Comparison of ENCODE assay signal across 8 mouse cellular contexts in the genomic region with DNA sequence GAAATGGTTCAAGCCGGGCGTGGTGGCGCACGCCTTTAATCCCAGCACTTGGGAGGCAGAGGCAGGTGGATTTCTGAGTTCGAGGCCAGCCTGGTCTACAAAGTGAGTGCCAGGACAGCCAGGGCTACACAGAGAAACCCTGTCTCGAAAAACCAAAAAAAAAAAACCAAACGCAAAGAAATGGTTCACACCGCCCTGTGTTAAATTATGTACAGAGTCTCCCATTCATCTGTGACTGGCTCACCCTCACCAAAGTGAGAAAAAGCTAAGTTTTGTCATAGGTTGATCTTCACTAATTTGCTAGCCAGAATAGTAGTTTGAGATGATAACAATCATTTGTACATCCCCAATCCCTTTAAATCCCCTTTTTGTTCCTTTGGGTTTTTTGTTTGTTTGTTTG. TPM values are rescaled to one million over a fixed set of nuclear protein-coding genes. Genes with fewer than 3 reads are reported as not detected.
DNase-seq lines count a peak whose midpoint lies in the region; ATAC-seq and TF ChIP-seq lines count a peak whose summit lies in the region.
"Not testable (repeated sequence)": the region's sequence is repeated elsewhere in the genome, so short reads cannot be mapped to it uniquely, and the experiment has no call there.

No protein-coding gene starts in this region.

- H3K27ac ChIP-seq in ES-E14 (ENCODE audit: insufficient read depth, low read depth, low read length, poor library complexity, severe bottlenecking), result peak overlapping the region; percentile 96
- H3K27ac ChIP-seq in embryonic facial prominence, embryonic 15.5 days (replicated peaks), result peak overlapping the region; percentile 93
- H3K27ac ChIP-seq in heart, embryonic 10.5 days, result peak overlapping the region; percentile 98
- H3K27ac ChIP-seq in hindbrain, embryonic 15.5 days (replicated peaks), result peak overlapping the region; percentile 90
- peak overlapping the region; percentile 91; the same call in 1 of the 2 replicates for H3K27ac ChIP-seq in left cerebral cortex, adult 2 months
- H3K27ac ChIP-seq in liver, embryonic 16.5 days (ENCODE audit: low read length), result peak overlapping the region; percentile 95
- peak overlapping the region; percentile 86 for H3K27ac ChIP-seq in midbrain, embryonic 14.5 days (replicated peaks; ENCODE audit: low read depth, low read length)
- H3K27ac ChIP-seq in stomach, embryonic 14.5 days (ENCODE audit: low read length), result peak overlapping the region; percentile 90

- in situ Hi-C loops in ES-E14 (cut with MboI; ENCODE audit: low sequenced_read_pairs in 2 of 2, unreplicated experiment in 2 of 2), result not testable (repeated sequence)

- peak overlapping the region; percentile 99 for H3K9ac ChIP-seq in ES-E14 (ENCODE audit: insufficient read depth, low read depth, low read length, poor library complexity, severe bottlenecking)
- H3K9ac ChIP-seq in embryonic facial prominence, embryonic 15.5 days, result peak overlapping the region; percentile 86
- peak overlapping the region; percentile 80 for H3K9ac ChIP-seq in hindbrain, embryonic 15.5 days
- H3K9ac ChIP-seq in liver, embryonic 16.5 days (ENCODE audit: low read depth, low read length), result peak overlapping the region; percentile 89
- H3K9ac ChIP-seq in midbrain, embryonic 14.5 days (replicated peaks; ENCODE audit: low read length), result peak overlapping the region; percentile 84
- H3K9ac ChIP-seq in stomach, embryonic 14.5 days (replicated peaks; ENCODE audit: low read depth, low read length), result peak overlapping the region; percentile 74

- intact Hi-C loops in left cerebral cortex, adult 2 months (cut with DNase I), result not testable (repeated sequence)

- not testable (repeated sequence) for TF ChIP-seq CTCF in left cerebral cortex, adult 2 months (IDR thresholded peaks at IDR 0.05)

- peak overlapping the region; percentile 77 to 79 for H3K4me3 ChIP-seq in ES-E14 (ENCODE audit: insufficient read depth in 1 of 2, low read depth in 1 of 2, low read length in 2 of 2, poor library complexity in 1 of 2, severe bottlenecking in 1 of 2)
- peak overlapping the region; percentile 92 for H3K4me3 ChIP-seq in embryonic facial prominence, embryonic 15.5 days (replicated peaks)
- H3K4me3 ChIP-seq in heart, embryonic 10.5 days, result peak overlapping the region; percentile 83
- peak overlapping the region; percentile 95 for H3K4me3 ChIP-seq in hindbrain, embryonic 15.5 days
- H3K4me3 ChIP-seq in left cerebral cortex, adult 2 months, result peak overlapping the region; percentile 90
- peak overlapping the region; percentile 94 for H3K4me3 ChIP-seq in liver, embryonic 16.5 days (ENCODE audit: low read depth, low read length)
- H3K4me3 ChIP-seq in midbrain, embryonic 14.5 days (replicated peaks; ENCODE audit: low read depth, low read length), result peak overlapping the region; percentile 73
- H3K4me3 ChIP-seq in stomach, embryonic 14.5 days (ENCODE audit: low read depth, low read length), result peak overlapping the region; percentile 73

- H3K4me2 ChIP-seq in embryonic facial prominence, embryonic 15.5 days (replicated peaks), result peak overlapping the region; percentile 55
- H3K4me2 ChIP-seq in hindbrain, embryonic 15.5 days, result peak overlapping the region; percentile 62
- peak overlapping the region; percentile 78 for H3K4me2 ChIP-seq in liver, embryonic 16.5 days (ENCODE audit: low read depth, low read length)
- peak overlapping the region; percentile 73 for H3K4me2 ChIP-seq in midbrain, embryonic 14.5 days (ENCODE audit: low read length)
- peak overlapping the region; percentile 62 for H3K4me2 ChIP-seq in stomach, embryonic 14.5 days (replicated peaks; ENCODE audit: low read depth, low read length)

- H3K4me1 ChIP-seq in ES-E14 (ENCODE audit: control insufficient read depth in 2 of 2, insufficient read depth in 2 of 2, low read length in 2 of 2, poor library complexity in 1 of 2), result not testable (repeated sequence)
- H3K4me1 ChIP-seq in embryonic facial prominence, embryonic 15.5 days, result peaks cover 25% of the 10 kb centered on the region
- H3K4me1 ChIP-seq in heart, embryonic 10.5 days, result peaks cover 24% of the 10 kb centered on the region
- H3K4me1 ChIP-seq in hindbrain, embryonic 15.5 days (replicated peaks), result peaks cover 52% of the 10 kb centered on the region
- H3K4me1 ChIP-seq in liver, embryonic 16.5 days (ENCODE audit: control insufficient read depth, low read depth, low read length), result peaks cover 28% of the 10 kb centered on the region
- peaks cover 39% of the 10 kb centered on the region for H3K4me1 ChIP-seq in midbrain, embryonic 14.5 days (ENCODE audit: control insufficient read depth, insufficient read depth, low read length)
- H3K4me1 ChIP-seq in stomach, embryonic 14.5 days (ENCODE audit: control insufficient read depth, insufficient read depth, low read length), result peaks cover 21% of the 10 kb centered on the region

- WGBS in embryonic facial prominence, embryonic 15.5 days, result 10% methylated on average over 8 of the region's 8 CpGs
- WGBS in heart, embryonic 10.5 days, result 10% methylated on average over 8 of the region's 8 CpGs
- 12% methylated on average over 8 of the region's 8 CpGs for WGBS in hindbrain, embryonic 15.5 days
- 9% methylated on average over 8 of the region's 8 CpGs for WGBS in liver, embryonic 16.5 days (ENCODE audit: insufficient replicate concordance)
- WGBS in midbrain, embryonic 14.5 days, result 15% methylated on average over 7 of the region's 8 CpGs
- 7% methylated on average over 8 of the region's 8 CpGs for WGBS in stomach, embryonic 14.5 days

- not testable (repeated sequence) for ATAC-seq in embryonic facial prominence, embryonic 15.5 days (ENCODE audit: insufficient number of reproducible peaks, low FRiP score, low TSS enrichment, low read depth); hindbrain, embryonic 15.5 days (ENCODE audit: low FRiP score, low read depth); liver, embryonic 16.5 days (ENCODE audit: low read depth); midbrain, embryonic 14.5 days (ENCODE audit: low FRiP score, low TSS enrichment); stomach, embryonic 14.5 days (ENCODE audit: insufficient number of reproducible peaks, insufficient read depth, low FRiP score, low read depth)

- H3K9me3 ChIP-seq in ES-E14 (ENCODE audit: control insufficient read depth, insufficient read depth, low read depth, low read length); embryonic facial prominence, embryonic 15.5 days (replicated peaks); heart, embryonic 10.5 days; hindbrain, embryonic 15.5 days; liver, embryonic 16.5 days (replicated peaks; ENCODE audit: control insufficient read depth, low read length); midbrain, embryonic 14.5 days (ENCODE audit: control insufficient read depth, low read length); stomach, embryonic 14.5 days (ENCODE audit: control insufficient read depth, low read depth, low read length): not testable (repeated sequence)

- not testable (repeated sequence) for DNase-seq in ES-E14 (ENCODE audit: low read depth, low spot score); heart, embryonic 10.5 days (ENCODE audit: low spot score); left cerebral cortex, adult 2 months (ENCODE audit: extremely low spot score in 1 of 2, low spot score in 2 of 2); midbrain, embryonic 14.5 days

- not testable (repeated sequence) for H3K36me3 ChIP-seq in ES-E14 (ENCODE audit: control insufficient read depth, insufficient read depth, low read length, poor library complexity, severe bottlenecking); embryonic facial prominence, embryonic 15.5 days; liver, embryonic 16.5 days (ENCODE audit: control insufficient read depth, insufficient read depth)
- H3K36me3 ChIP-seq in heart, embryonic 10.5 days, result peaks cover 31% of the 10 kb centered on the region
- peaks cover 12% of the 10 kb centered on the region; the same call in 1 of the 2 replicates for H3K36me3 ChIP-seq in hindbrain, embryonic 15.5 days
- peaks cover 14% of the 10 kb centered on the region for H3K36me3 ChIP-seq in midbrain, embryonic 14.5 days (ENCODE audit: control insufficient read depth, insufficient read depth, low read length)
- peaks cover 18% of the 10 kb centered on the region; the same call in 1 of the 2 replicates for H3K36me3 ChIP-seq in stomach, embryonic 14.5 days (ENCODE audit: control insufficient read depth, insufficient read depth, low read length)

- H3K27me3 ChIP-seq in embryonic facial prominence, embryonic 15.5 days; heart, embryonic 10.5 days (ENCODE audit: insufficient read depth, poor library complexity, severe bottlenecking); hindbrain, embryonic 15.5 days; liver, embryonic 16.5 days (ENCODE audit: control insufficient read depth, insufficient read depth, low read depth, low read length); midbrain, embryonic 14.5 days (ENCODE audit: control insufficient read depth, insufficient read depth, low read length); stomach, embryonic 14.5 days (ENCODE audit: control insufficient read depth, insufficient read depth, low read length): not testable (repeated sequence)

RNA-seq across cellular contexts. Expression of a gene that starts 0.7 kb away (rescaled TPM):
- total RNA-seq in ES-E14 (2012; rRNA removed), result 136 and 137 TPM in 2 replicates
- 166 and 171 TPM in 2 replicates for polyA plus RNA-seq in embryonic facial prominence, embryonic 15.5 days (2015; fragmentation: Nextera tagmentation; extraction: Ambion mirVana)
- polyA plus RNA-seq in heart, embryonic 10.5 days (2016; fragmentation: Nextera tagmentation; extraction: Ambion mirVana), result 224 and 232 TPM in 2 replicates
- polyA plus RNA-seq in hindbrain, embryonic 15.5 days (2015; fragmentation: Nextera tagmentation; extraction: Ambion mirVana), result 172 and 184 TPM in 2 replicates
- total RNA-seq in left cerebral cortex, adult 2 months (2021), result 10 to 100 TPM; 47.3 to 48.1 TPM
- polyA plus RNA-seq in liver, embryonic 16.5 days (2015; fragmentation: Nextera tagmentation; extraction: Ambion mirVana), result 80.3 and 86.5 TPM in 2 replicates
- polyA plus RNA-seq in midbrain, embryonic 14.5 days (2014; fragmentation: Nextera tagmentation; extraction: Ambion mirVana), result 188 and 214 TPM in 2 replicates
- polyA plus RNA-seq in stomach, embryonic 14.5 days (2014; fragmentation: Nextera tagmentation; extraction: Ambion mirVana), result 211 and 224 TPM in 2 replicates

RNA-seq across cellular contexts. Expression of a gene that starts 3.9 kb away (rescaled TPM):
- 33.2 and 33.9 TPM in 2 replicates for total RNA-seq in ES-E14 (2012; rRNA removed)
- polyA plus RNA-seq in embryonic facial prominence, embryonic 15.5 days (2015; fragmentation: Nextera tagmentation; extraction: Ambion mirVana), result 38.6 and 40.1 TPM in 2 replicates
- 25.9 and 33.1 TPM in 2 replicates for polyA plus RNA-seq in heart, embryonic 10.5 days (2016; fragmentation: Nextera tagmentation; extraction: Ambion mirVana)
- 45.1 and 46.9 TPM in 2 replicates for polyA plus RNA-seq in hindbrain, embryonic 15.5 days (2015; fragmentation: Nextera tagmentation; extraction: Ambion mirVana)
- total RNA-seq in left cerebral cortex, adult 2 months (2021), result 100 to 1,000 TPM; 176 to 180 TPM
- 6.1 and 6.3 TPM in 2 replicates for polyA plus RNA-seq in liver, embryonic 16.5 days (2015; fragmentation: Nextera tagmentation; extraction: Ambion mirVana)
- polyA plus RNA-seq in midbrain, embryonic 14.5 days (2014; fragmentation: Nextera tagmentation; extraction: Ambion mirVana), result 47.7 and 57.3 TPM in 2 replicates
- polyA plus RNA-seq in stomach, embryonic 14.5 days (2014; fragmentation: Nextera tagmentation; extraction: Ambion mirVana), result 35.9 and 38.6 TPM in 2 replicates

RNA-seq across cellular contexts. Expression of a gene that starts 8.7 kb away (rescaled TPM):
- 5.0 and 6.1 TPM in 2 replicates for total RNA-seq in ES-E14 (2012; rRNA removed)
- polyA plus RNA-seq in embryonic facial prominence, embryonic 15.5 days (2015; fragmentation: Nextera tagmentation; extraction: Ambion mirVana), result 32.3 and 34.2 TPM in 2 replicates
- polyA plus RNA-seq in heart, embryonic 10.5 days (2016; fragmentation: Nextera tagmentation; extraction: Ambion mirVana), result 18.4 and 19.5 TPM in 2 replicates
- 29.8 and 30.4 TPM in 2 replicates for polyA plus RNA-seq in hindbrain, embryonic 15.5 days (2015; fragmentation: Nextera tagmentation; extraction: Ambion mirVana)
- 10 to 100 TPM; 17.6 to 18.2 TPM for total RNA-seq in left cerebral cortex, adult 2 months (2021)
- polyA plus RNA-seq in liver, embryonic 16.5 days (2015; fragmentation: Nextera tagmentation; extraction: Ambion mirVana), result 5.0 and 5.4 TPM in 2 replicates
- polyA plus RNA-seq in midbrain, embryonic 14.5 days (2014; fragmentation: Nextera tagmentation; extraction: Ambion mirVana), result 17.9 and 22.2 TPM in 2 replicates
- 20.5 and 20.7 TPM in 2 replicates for polyA plus RNA-seq in stomach, embryonic 14.5 days (2014; fragmentation: Nextera tagmentation; extraction: Ambion mirVana)

RNA-seq across cellular contexts. Expression of a gene that starts 29.4 kb away (rescaled TPM):
- 104 TPM in 2 replicates for total RNA-seq in ES-E14 (2012; rRNA removed)
- 86.8 and 92.5 TPM in 2 replicates for polyA plus RNA-seq in embryonic facial prominence, embryonic 15.5 days (2015; fragmentation: Nextera tagmentation; extraction: Ambion mirVana)
- 101 and 113 TPM in 2 replicates for polyA plus RNA-seq in heart, embryonic 10.5 days (2016; fragmentation: Nextera tagmentation; extraction: Ambion mirVana)
- 89.5 and 101 TPM in 2 replicates for polyA plus RNA-seq in hindbrain, embryonic 15.5 days (2015; fragmentation: Nextera tagmentation; extraction: Ambion mirVana)
- 100 to 1,000 TPM; 113 to 115 TPM for total RNA-seq in left cerebral cortex, adult 2 months (2021)
- polyA plus RNA-seq in liver, embryonic 16.5 days (2015; fragmentation: Nextera tagmentation; extraction: Ambion mirVana), result 36.5 and 46.0 TPM in 2 replicates
- polyA plus RNA-seq in midbrain, embryonic 14.5 days (2014; fragmentation: Nextera tagmentation; extraction: Ambion mirVana), result 54.0 and 81.5 TPM in 2 replicates
- polyA plus RNA-seq in stomach, embryonic 14.5 days (2014; fragmentation: Nextera tagmentation; extraction: Ambion mirVana), result 86.9 and 88.1 TPM in 2 replicates

RNA-seq across cellular contexts. Expression of a gene that starts 30.9 kb away (rescaled TPM):
- total RNA-seq in ES-E14 (2012; rRNA removed), result 12.1 and 19.1 TPM in 2 replicates
- 35.1 and 38.8 TPM in 2 replicates for polyA plus RNA-seq in embryonic facial prominence, embryonic 15.5 days (2015; fragmentation: Nextera tagmentation; extraction: Ambion mirVana)
- polyA plus RNA-seq in heart, embryonic 10.5 days (2016; fragmentation: Nextera tagmentation; extraction: Ambion mirVana), result 17.5 and 19.7 TPM in 2 replicates
- polyA plus RNA-seq in hindbrain, embryonic 15.5 days (2015; fragmentation: Nextera tagmentation; extraction: Ambion mirVana), result 18.6 and 19.9 TPM in 2 replicates
- total RNA-seq in left cerebral cortex, adult 2 months (2021), result 10 to 100 TPM; 15.5 to 17.7 TPM
- polyA plus RNA-seq in liver, embryonic 16.5 days (2015; fragmentation: Nextera tagmentation; extraction: Ambion mirVana), result 14.5 and 16.7 TPM in 2 replicates
- 14.5 and 20.5 TPM in 2 replicates for polyA plus RNA-seq in midbrain, embryonic 14.5 days (2014; fragmentation: Nextera tagmentation; extraction: Ambion mirVana)
- polyA plus RNA-seq in stomach, embryonic 14.5 days (2014; fragmentation: Nextera tagmentation; extraction: Ambion mirVana), result 28.1 and 31.1 TPM in 2 replicates
